ENCODE assay signal across 8 mouse cellular contexts in the genomic region with DNA sequence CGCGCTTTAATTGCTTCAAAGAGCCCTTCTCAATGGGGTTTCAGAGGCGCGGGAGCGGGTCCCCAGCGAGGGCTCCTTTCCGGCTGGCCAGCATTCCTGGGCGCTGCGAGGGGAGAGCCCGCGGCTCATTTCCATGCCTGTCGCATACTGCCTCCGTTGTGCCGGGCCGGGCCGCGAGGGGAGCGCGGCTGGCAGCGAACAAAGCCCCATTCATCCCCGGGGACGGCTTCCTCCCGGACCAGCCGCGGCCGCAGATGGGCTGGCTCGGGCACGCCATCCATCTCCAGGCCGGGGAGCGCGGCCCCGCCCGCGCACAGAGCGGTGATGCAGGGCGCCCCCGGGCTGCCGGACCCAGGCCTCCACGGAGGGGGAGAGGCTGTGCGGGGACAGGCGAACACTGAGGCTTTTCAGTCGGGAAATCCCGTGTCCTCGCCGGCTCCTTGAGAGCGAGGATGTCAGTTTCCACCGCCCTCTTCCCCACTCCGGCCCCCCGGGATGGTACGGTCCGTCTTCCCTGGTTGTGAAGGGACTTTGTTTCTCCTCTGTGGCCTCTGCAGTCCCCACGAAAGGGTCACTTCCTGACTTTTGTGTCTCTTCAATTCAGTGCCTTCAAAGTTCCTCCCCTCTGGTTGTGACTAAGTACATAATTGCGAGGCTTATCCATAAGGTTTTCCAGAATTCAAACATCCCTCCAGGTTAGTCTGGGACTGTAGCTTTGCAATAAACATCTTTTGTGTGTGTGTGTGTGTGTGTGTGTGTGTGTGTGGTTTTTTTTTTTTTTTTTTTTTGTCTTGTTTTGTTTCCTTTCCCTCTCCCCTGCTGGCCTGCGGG.
DNase-seq lines count a peak whose midpoint lies in the region; ATAC-seq and TF ChIP-seq lines count a peak whose summit lies in the region.

No protein-coding gene starts in this region.

- under 1% methylated on average over 51 of the region's 54 CpGs for WGBS in hindbrain, embryonic 12.5 days
- under 1% methylated on average over 50 of the region's 54 CpGs for whole genome bisulfite sequencing in lung, embryonic 16.5 days

- peak overlapping the region; percentile 68 for H3K9ac ChIP-seq in hindbrain, embryonic 12.5 days
- H3K9ac ChIP-seq in lung, embryonic 16.5 days (ENCODE audit: low read length), result peak overlapping the region; percentile 88

- ATAC-seq in G1E (ENCODE audit: extremely low read depth, insufficient number of reproducible peaks, low FRiP score, poor library complexity, severe bottlenecking), result no peak
- ATAC-seq in hindbrain, embryonic 12.5 days (ENCODE audit: low FRiP score), result peak; percentile 96
- peak; percentile 88 for ATAC-seq in lung, embryonic 16.5 days (ENCODE audit: low read depth)

- H3K27ac ChIP-seq in hindbrain, embryonic 12.5 days, result peak overlapping the region; percentile 97
- H3K27ac ChIP-seq in lung, embryonic 16.5 days (ENCODE audit: low read length), result peak overlapping the region; percentile 98

- DNase-seq in G1E (ENCODE audit: low spot score), result no peak
- peak; percentile 91 for DNase-seq in cerebellum, adult 9-11 months
- peak; percentile 81 to 86 for DNase-seq in frontal cortex, postnatal 14 days (ENCODE audit: low spot score in 2 of 2)
- peak; percentile 86 to 90 for DNase-seq in layer of hippocampus, postnatal 10 days (ENCODE audit: low spot score in 2 of 2)
- peak; percentile 70 for DNase-seq in ovary, postnatal 10 days (ENCODE audit: low spot score)
- peak; percentile 38 for DNase-seq in thymus, postnatal 0 days (ENCODE audit: low spot score)

- peaks cover 60% of the 10 kb centered on the region for H3K4me1 ChIP-seq in G1E (ENCODE audit: insufficient read depth, low read depth, low read length)
- H3K4me1 ChIP-seq in hindbrain, embryonic 12.5 days, result peaks cover 82% of the 10 kb centered on the region
- H3K4me1 ChIP-seq in lung, embryonic 16.5 days (replicated peaks; ENCODE audit: control insufficient read depth, insufficient read depth, low read length), result peaks cover 59% of the 10 kb centered on the region

- no peak for TF ChIP-seq CTCF in G1E (IDR thresholded peaks at IDR 0.05; ENCODE audit: low read depth, low read length)

- H3K27me3 ChIP-seq in G1E (ENCODE audit: insufficient read depth, low read length), result peaks cover 10% of the 10 kb centered on the region; the same call in 1 of the 2 replicates
- no peaks in the 10 kb centered on the region; the same call in 1 of the 2 replicates for H3K27me3 ChIP-seq in hindbrain, embryonic 12.5 days
- no peaks in the 10 kb centered on the region for H3K27me3 ChIP-seq in lung, embryonic 16.5 days (ENCODE audit: control insufficient read depth, insufficient read depth, low read depth, low read length)

- no peaks in the 10 kb centered on the region for H3K9me3 ChIP-seq in G1E (replicated peaks)
- no peaks in the 10 kb centered on the region for H3K9me3 ChIP-seq in hindbrain, embryonic 12.5 days (replicated peaks)
- H3K9me3 ChIP-seq in lung, embryonic 16.5 days (ENCODE audit: control insufficient read depth, low read length), result no peaks in the 10 kb centered on the region

- peak overlapping the region; percentile 61 for H3K4me2 ChIP-seq in hindbrain, embryonic 12.5 days (replicated peaks)
- peak overlapping the region; percentile 79 for H3K4me2 ChIP-seq in lung, embryonic 16.5 days (ENCODE audit: low read depth, low read length)

- no peaks in the 10 kb centered on the region for H3K36me3 ChIP-seq in G1E (replicated peaks)
- no peaks in the 10 kb centered on the region for H3K36me3 ChIP-seq in hindbrain, embryonic 12.5 days
- no peaks in the 10 kb centered on the region for H3K36me3 ChIP-seq in lung, embryonic 16.5 days (ENCODE audit: control insufficient read depth, insufficient read depth, low read length)

- peak overlapping the region; percentile 70 for H3K4me3 ChIP-seq in G1E (ENCODE audit: low read depth, low read length)
- H3K4me3 ChIP-seq in hindbrain, embryonic 12.5 days, result peak overlapping the region; percentile 38
- H3K4me3 ChIP-seq in lung, embryonic 16.5 days (ENCODE audit: low read length), result peak overlapping the region; percentile 58
